ENCODE assay signal across 11 mouse cellular contexts in the genomic region with DNA sequence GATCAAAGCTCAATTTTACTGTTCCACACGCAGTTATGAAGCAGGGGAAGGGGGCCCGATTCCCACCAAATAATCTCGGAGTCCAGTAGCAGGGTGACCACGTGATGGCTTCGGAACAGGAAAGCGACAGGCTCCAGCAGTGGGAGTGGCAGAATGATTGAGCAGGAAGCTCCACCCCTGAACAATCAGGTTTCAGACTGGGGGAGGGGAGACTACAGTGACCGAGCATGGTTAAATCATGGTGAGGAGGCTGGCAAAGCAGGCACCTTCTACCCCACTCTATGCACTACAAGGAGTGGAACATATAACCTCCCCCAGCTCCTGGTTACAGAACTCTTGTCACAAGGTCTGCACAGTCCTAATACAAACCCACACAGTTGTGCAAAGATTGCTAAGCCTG. TPM values are rescaled to one million over a fixed set of nuclear protein-coding genes. Genes with fewer than 3 reads are reported as not detected.
DNase-seq lines count a peak whose midpoint lies in the region; ATAC-seq lines count a peak whose summit lies in the region.
"Not testable (repeated sequence)": the region's sequence is repeated elsewhere in the genome, so short reads cannot be mapped to it uniquely, and the experiment has no call there.
"Had no signal": no experiment of that assay in that cellular context is flagged by ENCODE, and none has a peak within 500 bp of the region (broad histone marks: within the 10 kb centered on the region; RNA-seq: fewer than 3 reads in every experiment).

No protein-coding gene starts in this region.

- WGBS in embryonic facial prominence, embryonic 14.5 days, result 2% methylated on average over 7 of the region's 7 CpGs
- WGBS in heart, embryonic 13.5 days, result under 1% methylated on average over 7 of the region's 7 CpGs
- 2% methylated on average over 7 of the region's 7 CpGs for WGBS in intestine, embryonic 16.5 days
- WGBS in limb, embryonic 11.5 days, result 2% methylated on average over 7 of the region's 7 CpGs
- WGBS in lung, embryonic 16.5 days, result 3% methylated on average over 7 of the region's 7 CpGs

- peak; percentile 20 for DNase-seq in adrenal gland, adult 2 months
- DNase-seq in embryonic facial prominence, embryonic 14.5 days (ENCODE audit: low spot score), result peak; percentile 65
- peak; percentile 71 for DNase-seq in limb, embryonic 11.5 days (ENCODE audit: low spot score)
- peak; percentile 51 for DNase-seq in naive thymus-derived CD4-positive, alpha-beta T cell, adult 2 months (ENCODE audit: low read depth)

- not testable (repeated sequence) for H3K4me1 ChIP-seq in embryonic facial prominence, embryonic 14.5 days (ENCODE audit: control insufficient read depth, insufficient read depth, low read length); limb, embryonic 11.5 days (ENCODE audit: control insufficient read depth, insufficient read depth, low read length)
- peaks cover 20% of the 10 kb centered on the region for H3K4me1 ChIP-seq in heart, embryonic 13.5 days
- peaks cover 11% of the 10 kb centered on the region for H3K4me1 ChIP-seq in intestine, embryonic 16.5 days (ENCODE audit: control insufficient read depth, insufficient read depth, low read length)
- H3K4me1 ChIP-seq in lung, embryonic 16.5 days (replicated peaks; ENCODE audit: control insufficient read depth, insufficient read depth, low read length), result peaks cover 11% of the 10 kb centered on the region; the same call in 1 of the 2 replicates

- not testable (repeated sequence) for H3K9me3 ChIP-seq in embryonic facial prominence, embryonic 14.5 days (ENCODE audit: control insufficient read depth, low read length); heart, embryonic 13.5 days; intestine, embryonic 16.5 days (ENCODE audit: control insufficient read depth, low read length); limb, embryonic 11.5 days (ENCODE audit: control insufficient read depth, low read length); lung, embryonic 16.5 days (ENCODE audit: control insufficient read depth, low read length)

- H3K27ac ChIP-seq in embryonic facial prominence, embryonic 14.5 days (replicated peaks; ENCODE audit: low read depth, low read length); intestine, embryonic 16.5 days (ENCODE audit: low read length); limb, embryonic 11.5 days (replicated peaks; ENCODE audit: low read depth, low read length); lung, embryonic 16.5 days (ENCODE audit: low read length): not testable (repeated sequence)
- H3K27ac ChIP-seq in heart, embryonic 13.5 days (replicated peaks), result 0 out of 2 replicates have a peak overlapping the region, but pooled peaks have one; percentile 59

- H3K4me2 ChIP-seq in embryonic facial prominence, embryonic 14.5 days (ENCODE audit: low read depth, low read length), result peak overlapping the region; percentile 23
- H3K4me2 ChIP-seq in heart, embryonic 13.5 days, result peak overlapping the region; percentile 48
- H3K4me2 ChIP-seq in intestine, embryonic 16.5 days (ENCODE audit: low read depth, low read length), result peak overlapping the region; percentile 38
- H3K4me2 ChIP-seq in limb, embryonic 11.5 days (ENCODE audit: low read depth, severe bottlenecking), result peak overlapping the region; percentile 25
- peak overlapping the region; percentile 35 for H3K4me2 ChIP-seq in lung, embryonic 16.5 days (ENCODE audit: low read depth, low read length)

- not testable (repeated sequence) for H3K4me3 ChIP-seq in embryonic facial prominence, embryonic 14.5 days (ENCODE audit: low read depth, low read length); intestine, embryonic 16.5 days (ENCODE audit: low read length); limb, embryonic 11.5 days (ENCODE audit: low read depth, low read length); lung, embryonic 16.5 days (ENCODE audit: low read length)
- H3K4me3 ChIP-seq in heart, embryonic 13.5 days, result peak overlapping the region; percentile 13

- H3K36me3 ChIP-seq in embryonic facial prominence, embryonic 14.5 days (ENCODE audit: control insufficient read depth, insufficient read depth, low read length); heart, embryonic 13.5 days; intestine, embryonic 16.5 days (ENCODE audit: control insufficient read depth, insufficient read depth, low read length); limb, embryonic 11.5 days (ENCODE audit: control insufficient read depth, insufficient read depth, low read length); lung, embryonic 16.5 days (ENCODE audit: control insufficient read depth, insufficient read depth, low read length): not testable (repeated sequence)

- ATAC-seq in embryonic facial prominence, embryonic 14.5 days (ENCODE audit: low read depth), result peak; percentile 46
- not testable (repeated sequence) for ATAC-seq in heart, embryonic 13.5 days (ENCODE audit: extremely low read depth, insufficient number of reproducible peaks, low FRiP score, low TSS enrichment)
- peak; percentile 51 for ATAC-seq in intestine, embryonic 16.5 days
- ATAC-seq in limb, embryonic 11.5 days (ENCODE audit: insufficient number of reproducible peaks, low FRiP score, low TSS enrichment, low read depth), result 0 out of 2 replicates have a peak, but pooled peaks have one; percentile 55
- ATAC-seq in lung, embryonic 16.5 days (ENCODE audit: low read depth), result peak; percentile 44; the same call in 1 of the 2 replicates

- not testable (repeated sequence) for H3K27me3 ChIP-seq in embryonic facial prominence, embryonic 14.5 days (replicated peaks; ENCODE audit: control insufficient read depth, insufficient read depth, low read length); heart, embryonic 13.5 days (replicated peaks); intestine, embryonic 16.5 days (replicated peaks; ENCODE audit: control insufficient read depth, insufficient read depth, low read length); limb, embryonic 11.5 days (ENCODE audit: control insufficient read depth, insufficient read depth, low read length); lung, embryonic 16.5 days (ENCODE audit: control insufficient read depth, insufficient read depth, low read depth, low read length)

- not testable (repeated sequence) for H3K9ac ChIP-seq in embryonic facial prominence, embryonic 14.5 days (ENCODE audit: low read depth, low read length); limb, embryonic 11.5 days (ENCODE audit: low read length); lung, embryonic 16.5 days (ENCODE audit: low read length)
- peak overlapping the region; percentile 11; the same call in 1 of the 2 replicates for H3K9ac ChIP-seq in heart, embryonic 13.5 days
- peak overlapping the region; percentile 29 for H3K9ac ChIP-seq in intestine, embryonic 16.5 days (ENCODE audit: low read depth, low read length)

RNA-seq across cellular contexts. Expression of gene Ceacam9, which starts 7.8 kb away (rescaled TPM):
- total RNA-seq in adrenal gland, adult 2 months (2021), result not detected
- not detected in 2 replicates for polyA plus RNA-seq in adrenal gland, adult 2 months (2012; rRNA removed)
- polyA plus RNA-seq in embryonic facial prominence, embryonic 14.5 days (2014; fragmentation: Nextera tagmentation; extraction: Ambion mirVana), result not detected in 2 replicates
- polyA plus RNA-seq in heart, embryonic 13.5 days (2015; fragmentation: Nextera tagmentation; extraction: Ambion mirVana), result not detected in 2 replicates
- 0.10 TPM in 1 of 2 replicates, not detected in the other for polyA plus RNA-seq in intestine, embryonic 16.5 days (2015; fragmentation: Nextera tagmentation; extraction: Ambion mirVana)
- polyA plus RNA-seq in limb, embryonic 11.5 days (2014; fragmentation: Nextera tagmentation; extraction: Ambion mirVana), result not detected in 2 replicates
- not detected in 2 replicates for polyA plus RNA-seq in lung, embryonic 16.5 days (2015; fragmentation: Nextera tagmentation; extraction: Ambion mirVana)
- total RNA-seq: gastrocnemius, postnatal 25 days; layer of hippocampus, adult 2 months; left cerebral cortex, postnatal 4 days had no signal
- polyA plus RNA-seq: spleen, adult 2 months had no signal

RNA-seq across cellular contexts. Expression of gene Ap2s1, which starts 8.6 kb away (rescaled TPM):
- 100 to 1,000 TPM; 138 to 139 TPM for total RNA-seq in adrenal gland, adult 2 months (2021)
- 331 and 352 TPM in 2 replicates for polyA plus RNA-seq in adrenal gland, adult 2 months (2012; rRNA removed)
- 278 and 286 TPM in 2 replicates for polyA plus RNA-seq in embryonic facial prominence, embryonic 14.5 days (2014; fragmentation: Nextera tagmentation; extraction: Ambion mirVana)
- 210 and 235 TPM in 2 replicates for polyA plus RNA-seq in heart, embryonic 13.5 days (2015; fragmentation: Nextera tagmentation; extraction: Ambion mirVana)
- polyA plus RNA-seq in intestine, embryonic 16.5 days (2015; fragmentation: Nextera tagmentation; extraction: Ambion mirVana), result 266 and 271 TPM in 2 replicates
- 261 and 266 TPM in 2 replicates for polyA plus RNA-seq in limb, embryonic 11.5 days (2014; fragmentation: Nextera tagmentation; extraction: Ambion mirVana)
- 275 and 283 TPM in 2 replicates for polyA plus RNA-seq in lung, embryonic 16.5 days (2015; fragmentation: Nextera tagmentation; extraction: Ambion mirVana)

RNA-seq across cellular contexts. Expression of gene Slc1a5, which starts 51.6 kb away (rescaled TPM):
- total RNA-seq in adrenal gland, adult 2 months (2021), result 100 to 1,000 TPM; 144 to 291 TPM
- 220 and 344 TPM in 2 replicates for polyA plus RNA-seq in adrenal gland, adult 2 months (2012; rRNA removed)
- polyA plus RNA-seq in embryonic facial prominence, embryonic 14.5 days (2014; fragmentation: Nextera tagmentation; extraction: Ambion mirVana), result 26.5 and 27.5 TPM in 2 replicates
- 35.2 and 37.8 TPM in 2 replicates for polyA plus RNA-seq in heart, embryonic 13.5 days (2015; fragmentation: Nextera tagmentation; extraction: Ambion mirVana)
- 44.5 and 49.0 TPM in 2 replicates for polyA plus RNA-seq in intestine, embryonic 16.5 days (2015; fragmentation: Nextera tagmentation; extraction: Ambion mirVana)
- 28.5 and 30.9 TPM in 2 replicates for polyA plus RNA-seq in limb, embryonic 11.5 days (2014; fragmentation: Nextera tagmentation; extraction: Ambion mirVana)
- polyA plus RNA-seq in lung, embryonic 16.5 days (2015; fragmentation: Nextera tagmentation; extraction: Ambion mirVana), result 46.7 and 47.2 TPM in 2 replicates

RNA-seq across cellular contexts. Expression of gene Ceacam15, which starts 54.1 kb away (rescaled TPM):
- total RNA-seq in adrenal gland, adult 2 months (2021), result not detected
- polyA plus RNA-seq in adrenal gland, adult 2 months (2012; rRNA removed), result not detected in 2 replicates
- not detected in 2 replicates for polyA plus RNA-seq in embryonic facial prominence, embryonic 14.5 days (2014; fragmentation: Nextera tagmentation; extraction: Ambion mirVana)
- 0.48 TPM in 2 replicates for polyA plus RNA-seq in heart, embryonic 13.5 days (2015; fragmentation: Nextera tagmentation; extraction: Ambion mirVana)
- polyA plus RNA-seq in intestine, embryonic 16.5 days (2015; fragmentation: Nextera tagmentation; extraction: Ambion mirVana), result not detected in 2 replicates
- polyA plus RNA-seq in limb, embryonic 11.5 days (2014; fragmentation: Nextera tagmentation; extraction: Ambion mirVana), result not detected in 2 replicates
- polyA plus RNA-seq in lung, embryonic 16.5 days (2015; fragmentation: Nextera tagmentation; extraction: Ambion mirVana), result not detected in 2 replicates
- total RNA-seq: gastrocnemius, postnatal 25 days; layer of hippocampus, adult 2 months; left cerebral cortex, postnatal 4 days had no signal
- polyA plus RNA-seq: spleen, adult 2 months had no signal

Comparison
In these comparisons a context has a peak if more than half of its experiments do, and no peak if none do; other contexts are left out.
1. DNase-seq: peak in every context shown above with its lines; median percentile 71 in limb, embryonic 11.5 days; 65 in embryonic facial prominence, embryonic 14.5 days; 51 in naive thymus-derived CD4-positive, alpha-beta T cell, adult 2 months; 20 in adrenal gland, adult 2 months.